Mouse (Mus musculus) lung, postnatal 0 days (tissue): ENCODE data around the gene Aldh8a1. TPM values are rescaled to one million over a fixed set of nuclear protein-coding genes. Genes with fewer than 3 reads are reported as not detected.

Experiments used
- ATAC-seq: fragments of 200-750 bp; cut with Nextera tagmentation; 2 replicates; pipeline ENCODE4 v1.8.0; 2017; ENCODE audit warnings: moderate library complexity
- DNase-seq: peaks from one replicate; pipeline ENCODE4 v3.0.0-alpha.2; 2016; ENCODE audit warnings: low spot score
- H3K27ac ChIP-seq: fragments of 300-500 bp; sonication (generic); 2 replicates; pipeline ENCODE4 v1.5.1; 2014; ENCODE audit warnings: antibody characterized with exemption, mild to moderate bottlenecking, low read length, mixed read lengths
- H3K27me3 ChIP-seq: fragments of 300-500 bp; sonication (generic); replicated peaks from 2 replicates; pipeline ENCODE4 v1.6.1; 2014; ENCODE audit warnings: low read length, mixed read lengths; ENCODE audit not compliant: insufficient read depth
- H3K36me3 ChIP-seq: fragments of 300-500 bp; sonication (generic); 2 replicates; pipeline ENCODE4 v1.6.1; 2014; ENCODE audit warnings: low read length, mixed read lengths; ENCODE audit not compliant: insufficient read depth
- H3K4me1 ChIP-seq: fragments of 300-500 bp; sonication (generic); 2 replicates; pipeline ENCODE4 v1.6.1; 2014; ENCODE audit warnings: antibody characterized with exemption, low read depth, low read length, mixed read lengths; ENCODE audit not compliant: insufficient read depth
- H3K4me2 ChIP-seq: fragments of 300-500 bp; sonication (generic); replicated peaks from 2 replicates; pipeline ENCODE4 v1.6.1; 2014; ENCODE audit warnings: low read depth, mild to moderate bottlenecking, low read length, moderate library complexity, mixed read lengths
- H3K4me3 ChIP-seq: fragments of 300-500 bp; sonication (generic); 2 replicates; pipeline ENCODE4 v1.5.1; 2014; ENCODE audit warnings: low read depth, low read length
- H3K9ac ChIP-seq: fragments of 300-500 bp; sonication (generic); replicated peaks from 2 replicates; pipeline ENCODE4 v1.6.1; 2014; ENCODE audit warnings: low read depth, mild to moderate bottlenecking
- H3K9me3 ChIP-seq: fragments of 300-500 bp; sonication (generic); 2 replicates; pipeline ENCODE4 v1.6.1; 2016; ENCODE audit warnings: low read length, mixed read lengths
- CTCF ChIP-seq: IDR thresholded peaks from 2 replicates; pipeline ENCODE4 v1.5.1; 2016; ENCODE audit warnings: antibody characterized with exemption, mild to moderate bottlenecking
- EP300 ChIP-seq: IDR thresholded peaks from 2 replicates; pipeline ENCODE4 v1.6.1; 2016; ENCODE audit warnings: antibody characterized with exemption, mild to moderate bottlenecking, control low read depth
- WGBS: fragments of 180-500 bp; shearing (Covaris S2); extraction: QIAGEN DNeasy Blood & Tissue Kit; methylation state at CpG from one replicate; pipeline ENCODE4 v1.1.7; 2014; 5-methylcytosine and 5-hydroxymethylcytosine counted together
- polyA plus RNA-seq: library from polyadenylated mRNA; unstranded; fragments of >200 nt; fragmentation: Nextera tagmentation; extraction: Ambion mirVana; gene quantifications from 2 replicates; pipeline ENCODE4 v1.2.1, GENCODE M21; 2015

The Aldh8a1 gene
- polyA plus RNA-seq, 1 experiment from 2014 or later, result 0.12 TPM

- H3K36me3 ChIP-seq, result no peaks in the 10 kb centered on the region
- 65% methylated on average over 4 of the region's 4 CpGs for WGBS
- H3K27ac ChIP-seq, result no peak overlapping the region
- no peaks in the 10 kb centered on the region for H3K9me3 ChIP-seq
- DNase-seq (no peak), ATAC-seq (no peak)
- TF ChIP-seq CTCF (no peak), EP300 (no peak)
- no peak overlapping the region for H3K4me3 ChIP-seq
- H3K27me3 ChIP-seq, result no peaks in the 10 kb centered on the region
- no peak overlapping the region for H3K9ac ChIP-seq
- no peak overlapping the region for H3K4me2 ChIP-seq
- H3K4me1 ChIP-seq, result no peaks in the 10 kb centered on the region
Measured at GRCm38 (mm10) chr10:21404822-21405221, 27.7 kb downstream of the Aldh8a1 start.

- Histone ChIP-seq H3K36me3 (no peaks in the 10 kb centered on the region), H3K9me3 (no peaks in the 10 kb centered on the region), H3K4me1 (no peaks in the 10 kb centered on the region), H3K9ac (no peak overlapping the region), H3K27ac (no peak overlapping the region), H3K27me3 (no peaks in the 10 kb centered on the region), H3K4me3 (no peak overlapping the region), H3K4me2 (no peak overlapping the region)
- no peak for ATAC-seq
- 77% methylated on average over 11 of the region's 11 CpGs for WGBS
- TF ChIP-seq EP300 (no peak), CTCF (no peak)
- DNase-seq, result no peak
Measured at GRCm38 (mm10) chr10:21405707-21406534, 28.8 kb downstream of the Aldh8a1 start.

GRCm38 (mm10) chr10:21410711-21411110 is 33.6 kb downstream of the Aldh8a1 start:
- no peaks in the 10 kb centered on the region for H3K9me3 ChIP-seq
- H3K4me1 ChIP-seq, result no peaks in the 10 kb centered on the region
- no peak overlapping the region for H3K4me2 ChIP-seq
- no peaks in the 10 kb centered on the region for H3K27me3 ChIP-seq
- no peak for ATAC-seq
- TF ChIP-seq CTCF (no peak), EP300 (no peak)
- 68% methylated on average over 5 of the region's 5 CpGs for WGBS
- H3K27ac ChIP-seq, result no peak overlapping the region
- H3K36me3 ChIP-seq, result no peaks in the 10 kb centered on the region
- no peak for DNase-seq
- no peak overlapping the region for H3K9ac ChIP-seq
- no peak overlapping the region for H3K4me3 ChIP-seq

GRCm38 (mm10) chr10:21411621-21412205 is 34.6 kb downstream of the Aldh8a1 start:
- Histone ChIP-seq H3K27ac (no peak overlapping the region), H3K4me1 (no peaks in the 10 kb centered on the region), H3K27me3 (no peaks in the 10 kb centered on the region), H3K9ac (no peak overlapping the region), H3K4me3 (no peak overlapping the region), H3K9me3 (no peaks in the 10 kb centered on the region), H3K36me3 (no peaks in the 10 kb centered on the region), H3K4me2 (no peak overlapping the region)
- WGBS, result 67% methylated on average over 6 of the region's 6 CpGs
- DNase-seq (no peak), ATAC-seq (no peak)
- no peak for TF ChIP-seq CTCF
- TF ChIP-seq EP300, result no peak

DNA sequence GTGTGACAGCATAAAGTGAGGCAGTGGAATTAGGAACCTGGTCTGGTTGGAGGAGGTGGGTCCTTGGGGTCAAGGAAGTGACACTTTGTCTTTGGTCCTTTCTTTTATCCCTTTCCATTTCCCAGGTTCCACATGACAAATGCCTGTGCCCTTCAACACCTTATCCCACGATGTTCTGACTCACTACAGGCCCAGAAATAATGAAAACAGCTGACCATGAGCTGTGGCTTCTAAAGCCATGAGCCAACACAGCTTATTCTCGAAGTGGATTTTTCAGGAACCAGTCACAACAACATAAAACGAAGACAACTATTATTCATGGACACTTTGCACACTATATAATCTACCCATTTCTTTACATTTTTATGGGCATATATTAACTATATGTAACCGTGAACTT is 37.9 kb downstream of the Aldh8a1 start:
- Histone ChIP-seq H3K4me1 (no peaks in the 10 kb centered on the region), H3K27me3 (no peaks in the 10 kb centered on the region), H3K9ac (no peak overlapping the region), H3K4me3 (no peak overlapping the region), H3K27ac (no peak overlapping the region), H3K4me2 (no peak overlapping the region), H3K36me3 (no peaks in the 10 kb centered on the region), H3K9me3 (no peaks in the 10 kb centered on the region)
- no peak for TF ChIP-seq CTCF
- TF ChIP-seq EP300, result no peak
- no peak for ATAC-seq
- WGBS, result 74% methylated on average over 4 of the region's 4 CpGs
- DNase-seq, result no peak

DNA sequence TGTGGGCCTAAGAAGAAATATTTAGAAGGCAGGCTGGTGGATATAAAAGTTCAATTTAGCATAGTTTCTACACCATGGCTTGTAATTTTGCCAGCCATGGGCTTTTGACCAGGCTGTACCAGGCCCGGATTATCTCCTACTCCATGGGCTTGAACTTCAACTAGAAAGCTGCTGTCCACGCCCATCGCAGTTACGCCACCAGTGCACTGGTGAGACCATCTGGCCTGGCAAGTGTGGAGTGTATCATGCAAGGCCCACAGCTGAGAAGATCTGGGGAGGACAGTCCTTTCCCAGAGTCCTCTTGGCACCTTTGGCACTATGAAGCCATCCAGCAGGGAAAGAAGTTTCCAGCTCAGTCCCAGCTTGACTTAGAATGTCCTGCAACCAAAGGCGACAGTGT is 39.1 kb downstream of the Aldh8a1 start:
- Histone ChIP-seq H3K9me3 (no peaks in the 10 kb centered on the region), H3K27ac (no peak overlapping the region), H3K36me3 (no peaks in the 10 kb centered on the region), H3K27me3 (no peaks in the 10 kb centered on the region), H3K4me2 (no peak overlapping the region), H3K4me1 (no peaks in the 10 kb centered on the region), H3K9ac (no peak overlapping the region), H3K4me3 (no peak overlapping the region)
- WGBS, result 88% methylated on average over 5 of the region's 5 CpGs
- ATAC-seq, result no peak
- no peak for DNase-seq
- TF ChIP-seq CTCF, result no peak
